Mouse (Mus musculus) neural tube, embryonic 13.5 days (tissue): ENCODE data around the gene Col6a1. TPM values are rescaled to one million over a fixed set of nuclear protein-coding genes. Genes with fewer than 3 reads are reported as not detected.
A peak's percentile ranks its signal among the peaks of the same experiment; 100 is the strongest.

Experiments used
- ATAC-seq: fragments of 200-750 bp; cut with Nextera tagmentation; 2 replicates; pipeline ENCODE4 v1.8.0; 2017; ENCODE audit warnings: low read depth, mild to moderate bottlenecking, moderate TSS enrichment, moderate library complexity
- H3K27ac ChIP-seq: fragments of 300-500 bp; sonication (generic); replicated peaks from 2 replicates; pipeline ENCODE4 v1.5.1; 2015; ENCODE audit warnings: moderate library complexity, mild to moderate bottlenecking, inconsistent platforms
- H3K27me3 ChIP-seq: fragments of 300-500 bp; sonication (generic); 2 replicates; pipeline ENCODE4 v1.6.1; 2015; ENCODE audit warnings: mild to moderate bottlenecking, inconsistent platforms
- H3K36me3 ChIP-seq: fragments of 300-500 bp; sonication (generic); 2 replicates; pipeline ENCODE4 v1.6.1; 2015; ENCODE audit warnings: mild to moderate bottlenecking, inconsistent platforms
- H3K4me1 ChIP-seq: fragments of 300-500 bp; sonication (generic); replicated peaks from 2 replicates; pipeline ENCODE4 v1.6.1; 2015; ENCODE audit warnings: inconsistent platforms
- H3K4me2 ChIP-seq: fragments of 300-500 bp; sonication (generic); 2 replicates; pipeline ENCODE4 v1.6.1; 2015; ENCODE audit warnings: inconsistent platforms, mild to moderate bottlenecking, moderate library complexity
- H3K4me3 ChIP-seq: fragments of 300-500 bp; sonication (generic); 2 replicates; pipeline ENCODE4 v1.5.1; 2015; ENCODE audit warnings: mild to moderate bottlenecking, inconsistent platforms
- H3K9ac ChIP-seq: fragments of 300-500 bp; sonication (generic); 2 replicates; pipeline ENCODE4 v1.6.1; 2015; ENCODE audit warnings: moderate library complexity, mild to moderate bottlenecking, inconsistent platforms
- H3K9me3 ChIP-seq: fragments of 300-500 bp; sonication (generic); 2 replicates; pipeline ENCODE4 v1.6.1; 2016; ENCODE audit warnings: inconsistent platforms
- WGBS: fragments of 180-500 bp; shearing (Covaris S2); methylation state at CpG from one replicate; pipeline ENCODE4 v1.1.7; 2015; 5-methylcytosine and 5-hydroxymethylcytosine counted together
- polyA plus RNA-seq: library from polyadenylated mRNA; unstranded; fragments of >200 nt; fragmentation: Nextera tagmentation; extraction: Ambion mirVana; gene quantifications from 2 replicates; pipeline ENCODE4 v1.2.1, GENCODE M21; 2015

The Col6a1 gene
- polyA plus RNA-seq, 1 experiment from 2014 or later, result 28.1 TPM

DNA sequence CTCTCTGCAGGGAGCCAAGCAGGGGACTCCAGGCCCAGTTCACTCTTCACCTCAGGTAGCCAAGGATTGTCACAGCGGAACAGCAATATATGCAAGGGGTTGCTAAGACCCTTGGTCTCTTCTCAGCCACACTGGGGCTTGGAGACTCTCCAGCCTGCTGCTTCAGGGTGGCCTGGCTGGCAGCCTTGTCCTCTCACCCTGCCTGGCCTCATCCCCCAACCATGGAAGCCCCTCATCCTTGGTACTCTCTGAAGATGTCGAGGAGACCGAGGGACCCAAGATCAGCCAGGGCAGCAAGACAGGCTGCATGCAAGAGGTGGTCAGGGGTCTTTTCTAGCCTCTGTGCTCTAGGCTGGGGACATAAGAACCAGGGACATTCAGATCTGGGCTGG is 7.7 kb upstream of the Col6a1 start:
- no peak for ATAC-seq
- Histone ChIP-seq H3K9ac (0 out of 2 replicates have a peak overlapping the region, but pooled peaks have one; percentile 10), H3K36me3 (no peaks in the 10 kb centered on the region), H3K4me2 (peak overlapping the region; percentile 27), H3K9me3 (no peaks in the 10 kb centered on the region), H3K4me3 (no peak overlapping the region), H3K4me1 (peaks cover 35% of the 10 kb centered on the region), H3K27ac (peak overlapping the region; percentile 74), H3K27me3 (no peaks in the 10 kb centered on the region)
- WGBS, result 54% methylated on average over 3 of the region's 3 CpGs

DNA sequence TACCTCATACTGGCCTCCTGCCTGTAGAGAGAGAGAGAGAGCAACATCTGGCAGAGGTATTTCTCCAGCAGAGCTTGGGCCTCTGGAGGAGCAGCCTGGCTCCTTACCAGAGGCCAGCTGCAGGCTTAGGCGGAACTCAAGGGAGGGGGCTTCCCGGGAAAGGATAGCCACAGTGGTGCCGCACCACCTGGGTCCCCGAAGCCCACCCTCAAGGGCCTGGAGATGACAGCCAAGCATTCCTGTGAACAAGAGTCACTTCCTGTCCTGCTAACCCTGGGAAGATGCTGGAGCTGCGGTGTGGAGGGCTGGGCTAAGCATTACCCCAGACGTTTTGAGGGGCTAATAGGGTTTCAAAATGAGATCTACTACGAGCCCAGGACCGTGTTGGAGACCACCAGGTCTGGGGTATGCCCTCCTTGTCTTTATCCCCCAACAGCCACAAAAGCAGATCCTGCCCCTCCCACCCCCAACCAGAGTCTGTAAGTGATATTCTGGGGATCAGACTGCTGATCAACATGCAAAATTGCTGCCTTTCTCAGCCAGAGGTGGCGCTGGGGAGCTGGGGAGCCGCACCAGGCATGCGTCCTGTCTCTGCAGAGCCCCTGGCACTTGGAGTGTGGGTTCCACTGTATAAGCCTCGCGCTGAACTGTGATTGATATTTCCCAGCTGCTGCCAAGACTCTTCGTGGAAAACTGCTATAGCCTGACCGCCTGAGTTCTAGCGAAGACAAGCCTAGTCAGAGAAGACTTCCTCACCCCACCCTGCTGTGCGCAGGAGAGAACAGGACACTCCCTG is 7.1 kb upstream of the Col6a1 start:
- Histone ChIP-seq H3K4me1 (peaks cover 39% of the 10 kb centered on the region), H3K9ac (0 out of 2 replicates have a peak overlapping the region, but pooled peaks have one; percentile 10), H3K27me3 (no peaks in the 10 kb centered on the region), H3K9me3 (no peaks in the 10 kb centered on the region), H3K36me3 (no peaks in the 10 kb centered on the region), H3K4me2 (peak overlapping the region; percentile 27), H3K4me3 (no peak overlapping the region), H3K27ac (peak overlapping the region; percentile 74)
- whole genome bisulfite sequencing, result 19% methylated on average over 17 of the region's 17 CpGs
- ATAC-seq, result peak; percentile 70

DNA sequence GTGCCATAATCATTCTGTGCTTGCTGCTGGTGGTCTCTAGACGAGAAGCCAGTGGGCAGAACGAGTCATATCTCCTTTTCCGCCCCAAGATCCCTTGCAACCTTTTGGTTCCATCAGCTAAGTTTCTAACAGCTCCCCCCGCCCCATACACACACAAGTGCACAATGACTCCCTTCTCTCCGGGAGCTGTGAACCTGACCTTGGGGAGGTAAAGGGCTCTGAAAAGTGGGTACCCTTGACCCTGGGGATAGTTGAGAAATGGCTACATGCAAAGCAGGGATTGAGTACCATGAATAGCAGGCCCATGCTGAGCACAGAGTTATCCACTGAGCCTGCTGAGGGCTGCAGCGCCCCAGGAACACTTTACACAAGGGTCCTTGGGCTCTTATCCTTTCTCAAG is 6.4 kb upstream of the Col6a1 start:
- Histone ChIP-seq H3K9me3 (no peaks in the 10 kb centered on the region), H3K36me3 (no peaks in the 10 kb centered on the region), H3K4me3 (no peak overlapping the region), H3K4me2 (no peak overlapping the region), H3K9ac (no peak overlapping the region), H3K4me1 (peaks cover 39% of the 10 kb centered on the region), H3K27ac (peak overlapping the region; percentile 74), H3K27me3 (no peaks in the 10 kb centered on the region)
- ATAC-seq, result no peak
- 76% methylated on average over 6 of the region's 6 CpGs for WGBS

DNA sequence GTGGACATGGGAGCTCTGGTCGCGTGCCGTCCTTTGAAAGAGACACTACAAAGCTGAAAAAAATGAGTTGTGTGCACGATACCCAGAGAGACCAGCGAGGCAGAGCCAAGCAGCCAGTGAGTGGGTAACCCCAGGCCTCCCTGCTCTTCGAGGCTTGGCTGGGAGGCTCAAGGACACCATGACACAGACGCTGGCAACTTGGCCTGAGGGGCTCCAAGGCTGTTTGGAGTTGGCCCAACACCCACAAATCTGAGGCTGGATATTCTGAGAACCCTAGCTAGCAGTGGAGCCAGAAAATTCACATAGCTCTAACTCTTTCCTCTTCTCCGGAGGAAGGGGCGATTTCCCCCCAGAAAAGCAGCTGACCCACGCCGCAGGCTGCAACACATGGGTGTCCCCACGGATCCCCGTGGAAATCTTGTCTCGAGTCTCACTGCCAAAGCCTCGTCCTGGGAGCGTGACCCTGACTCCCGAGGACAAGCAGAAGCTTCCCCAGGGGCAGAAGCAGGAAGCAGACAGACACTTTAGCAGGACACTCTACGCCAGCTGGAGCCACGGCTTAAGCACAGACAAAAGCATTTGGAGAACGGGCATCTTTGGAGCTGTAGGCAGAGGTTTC is 5.8 kb upstream of the Col6a1 start:
- H3K4me1 ChIP-seq, result peaks cover 39% of the 10 kb centered on the region
- no peak overlapping the region for H3K4me3 ChIP-seq
- ATAC-seq, result no peak
- H3K9ac ChIP-seq, result no peak overlapping the region
- H3K4me2 ChIP-seq, result no peak overlapping the region
- H3K36me3 ChIP-seq, result no peaks in the 10 kb centered on the region
- no peaks in the 10 kb centered on the region for H3K27me3 ChIP-seq
- H3K9me3 ChIP-seq, result no peaks in the 10 kb centered on the region
- peak overlapping the region; percentile 74 for H3K27ac ChIP-seq
- WGBS, result 68% methylated on average over 20 of the region's 20 CpGs

DNA sequence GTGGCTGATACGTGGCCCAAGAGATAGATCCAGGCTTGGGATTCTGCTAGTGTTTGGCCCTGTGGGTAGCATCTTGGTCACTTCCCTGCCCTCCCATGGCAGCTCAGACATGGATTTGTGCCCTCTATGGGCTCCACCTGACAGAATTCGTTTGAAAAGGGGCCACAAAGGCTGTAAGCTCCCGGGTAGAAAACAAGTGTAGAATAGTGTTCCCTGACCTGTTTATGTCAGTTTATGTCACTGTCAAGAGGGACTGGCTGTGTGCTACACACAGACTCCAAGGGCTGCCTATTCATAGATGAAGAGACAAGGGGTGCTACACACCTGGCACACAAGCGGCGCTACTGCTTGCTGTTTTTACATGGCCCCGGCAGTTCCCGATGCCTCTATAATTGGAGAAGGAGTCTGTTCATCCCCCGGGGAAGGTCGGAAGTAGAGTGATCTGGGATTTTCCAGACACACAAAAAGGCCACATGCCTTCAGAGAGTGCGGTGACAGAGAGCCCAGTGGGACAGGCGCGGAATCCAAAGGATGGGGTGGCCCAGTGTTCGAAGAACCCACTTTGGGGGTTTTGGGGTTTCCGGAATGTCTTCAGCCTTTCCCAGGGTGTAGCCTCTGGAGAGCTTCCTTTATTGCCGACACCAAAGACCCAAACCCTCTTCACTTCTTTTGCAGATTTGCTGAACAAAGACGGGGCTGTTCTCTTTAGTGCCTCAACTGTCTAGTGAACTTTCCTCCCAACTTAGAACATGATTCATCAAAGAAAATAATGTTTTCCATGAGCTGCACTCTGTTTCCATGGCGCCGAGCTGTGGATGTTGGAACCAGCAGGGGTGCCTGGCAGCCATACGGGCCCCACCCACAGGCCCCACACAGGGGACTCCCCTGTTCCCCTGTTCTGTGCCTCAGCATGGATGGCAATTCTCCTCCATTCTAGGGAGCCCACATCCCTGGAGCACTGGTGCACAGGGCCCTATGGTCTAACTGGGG is 4.0 kb upstream of the Col6a1 start:
- Histone ChIP-seq H3K36me3 (no peaks in the 10 kb centered on the region), H3K4me3 (no peak overlapping the region), H3K27ac (no peak overlapping the region), H3K4me2 (no peak overlapping the region), H3K9ac (no peak overlapping the region), H3K4me1 (peaks cover 39% of the 10 kb centered on the region), H3K27me3 (no peaks in the 10 kb centered on the region), H3K9me3 (no peaks in the 10 kb centered on the region)
- ATAC-seq, result no peak
- WGBS, result 76% methylated on average over 19 of the region's 19 CpGs

DNA sequence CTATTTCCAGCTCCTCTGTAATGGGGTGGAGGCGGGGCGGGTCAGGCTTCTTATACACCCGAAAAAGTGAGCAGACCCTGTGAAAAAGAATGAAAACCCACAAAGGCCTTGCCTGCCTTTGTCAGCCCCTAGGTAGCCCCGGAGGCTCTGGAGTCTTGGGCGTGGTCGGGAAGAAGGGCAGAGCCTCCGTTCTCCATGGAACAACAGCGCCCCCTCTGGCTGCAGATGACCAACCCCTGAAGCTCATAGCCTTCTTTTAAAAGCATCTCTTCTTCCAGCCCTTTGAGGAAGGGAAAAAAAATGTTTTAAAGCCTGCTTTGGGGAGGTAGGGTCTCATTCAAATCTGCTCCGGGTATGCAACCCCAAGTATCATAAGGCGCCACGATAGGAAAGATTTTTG is 2.4 kb upstream of the Col6a1 start:
- 17% methylated on average over 11 of the region's 11 CpGs for WGBS
- ATAC-seq, result no peak
- H3K9me3 ChIP-seq, result no peaks in the 10 kb centered on the region
- 0 out of 2 replicates have a peak overlapping the region, but pooled peaks have one; percentile 15 for H3K4me2 ChIP-seq
- H3K27me3 ChIP-seq, result no peaks in the 10 kb centered on the region
- no peaks in the 10 kb centered on the region for H3K36me3 ChIP-seq
- no peak overlapping the region for H3K4me3 ChIP-seq
- no peak overlapping the region for H3K27ac ChIP-seq
- H3K4me1 ChIP-seq, result peaks cover 34% of the 10 kb centered on the region
- no peak overlapping the region for H3K9ac ChIP-seq

DNA sequence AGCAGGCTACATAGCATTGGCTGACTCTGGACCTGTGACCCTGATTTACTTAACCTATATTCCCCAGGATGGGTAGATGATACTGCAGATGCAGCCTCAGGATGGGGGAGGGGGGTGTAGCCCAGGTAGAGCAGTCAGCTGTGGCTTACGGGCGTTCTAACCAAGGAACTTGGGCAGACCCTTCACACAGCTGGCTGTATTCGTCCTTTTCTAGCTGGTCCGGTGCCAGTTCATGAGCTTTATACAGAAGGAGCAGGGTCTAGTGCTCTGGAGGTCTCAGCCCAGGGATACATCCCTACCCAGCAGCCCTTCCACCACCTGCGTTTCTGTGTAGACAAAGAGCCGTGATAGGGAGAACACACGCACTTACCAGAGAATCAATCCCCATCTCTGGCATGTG is 1.3 kb upstream of the Col6a1 start:
- Histone ChIP-seq H3K27me3 (no peaks in the 10 kb centered on the region), H3K9me3 (no peaks in the 10 kb centered on the region), H3K4me2 (no peak overlapping the region), H3K9ac (no peak overlapping the region), H3K4me1 (peaks cover 24% of the 10 kb centered on the region), H3K36me3 (no peaks in the 10 kb centered on the region), H3K4me3 (no peak overlapping the region), H3K27ac (no peak overlapping the region)
- ATAC-seq, result no peak
- 89% methylated on average over 7 of the region's 7 CpGs for WGBS

DNA sequence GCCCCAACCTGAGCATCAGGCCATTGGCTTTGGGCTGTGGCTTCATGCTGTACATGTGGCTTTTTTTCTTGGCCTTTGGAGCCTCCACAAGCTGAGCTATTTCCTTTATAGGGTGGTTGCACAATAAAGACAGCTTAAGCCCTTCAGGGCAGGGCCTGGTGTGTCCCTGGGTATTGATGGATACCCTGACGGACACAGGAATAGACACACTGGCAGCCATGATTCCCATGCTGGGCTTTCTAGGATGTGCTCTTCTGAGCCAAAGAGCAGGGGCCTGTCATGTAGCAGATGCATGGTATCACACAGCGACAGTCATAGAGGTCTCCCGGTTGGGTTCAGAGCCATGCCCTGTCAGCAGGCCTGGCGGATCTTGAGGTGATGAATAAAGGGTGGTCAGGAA is 898 bp upstream of the Col6a1 start:
- Histone ChIP-seq H3K27ac (no peak overlapping the region), H3K27me3 (no peaks in the 10 kb centered on the region), H3K4me3 (no peak overlapping the region), H3K4me2 (no peak overlapping the region), H3K9me3 (no peaks in the 10 kb centered on the region), H3K9ac (no peak overlapping the region), H3K4me1 (peaks cover 19% of the 10 kb centered on the region), H3K36me3 (no peaks in the 10 kb centered on the region)
- ATAC-seq, result no peak
- WGBS, result 96% methylated on average over 4 of the region's 4 CpGs

DNA sequence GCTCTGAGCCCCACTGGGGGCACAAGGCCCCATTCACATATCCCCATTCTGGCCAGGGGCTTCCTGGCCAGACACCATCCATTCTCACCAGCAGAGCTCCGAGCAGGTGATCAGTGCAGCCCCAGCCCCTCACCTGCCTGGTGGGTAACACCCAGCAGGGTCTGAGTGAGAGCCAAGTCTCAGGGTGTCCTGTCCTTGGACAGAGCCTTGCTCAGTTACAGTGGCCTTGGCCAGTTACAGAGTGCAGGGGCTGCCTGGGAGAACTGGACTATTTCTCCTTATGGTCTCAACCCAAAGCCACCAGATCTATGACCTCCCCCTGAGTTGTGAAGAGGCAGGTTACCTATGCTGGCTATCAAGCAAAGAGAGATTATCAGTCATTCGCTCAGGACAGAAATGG is 871 bp downstream of the Col6a1 start:
- H3K27ac ChIP-seq, result no peak overlapping the region
- H3K4me1 ChIP-seq, result peaks cover 4% of the 10 kb centered on the region; the same call in 1 of the 2 replicates
- H3K4me2 ChIP-seq, result peak overlapping the region; percentile 30
- WGBS, result 97% methylated on average over 2 of the region's 2 CpGs
- ATAC-seq, result no peak
- H3K9me3 ChIP-seq, result no peaks in the 10 kb centered on the region
- H3K9ac ChIP-seq, result no peak overlapping the region
- H3K27me3 ChIP-seq, result no peaks in the 10 kb centered on the region
- peak overlapping the region; percentile 22; the same call in 1 of the 2 replicates for H3K4me3 ChIP-seq
- H3K36me3 ChIP-seq, result no peaks in the 10 kb centered on the region

DNA sequence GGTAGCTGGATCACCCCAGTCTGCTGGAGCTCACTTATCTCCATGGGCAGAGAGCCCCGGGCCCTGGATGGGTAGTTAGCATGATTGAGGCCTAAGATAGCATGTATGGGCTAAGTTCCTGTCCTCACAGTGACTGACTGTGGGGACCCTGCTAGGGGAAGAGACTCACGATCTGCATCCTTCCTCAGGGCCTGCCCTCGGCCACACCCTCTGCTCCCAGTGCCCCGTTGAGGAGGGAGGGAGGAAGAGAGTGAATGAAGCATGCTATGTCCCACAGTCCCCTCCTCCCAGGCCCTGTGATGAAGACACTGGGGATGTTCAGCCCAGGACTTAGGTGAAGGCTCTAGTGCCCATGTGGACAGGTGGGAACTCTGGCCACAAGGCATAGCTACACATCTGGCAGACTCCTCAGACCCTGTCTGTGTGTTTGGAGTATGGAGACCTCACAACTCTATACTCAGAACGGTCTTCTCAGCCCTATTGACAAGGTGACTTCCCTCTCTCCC is 1.7 kb downstream of the Col6a1 start:
- Histone ChIP-seq H3K4me1 (peaks cover 4% of the 10 kb centered on the region; the same call in 1 of the 2 replicates), H3K27ac (no peak overlapping the region), H3K36me3 (no peaks in the 10 kb centered on the region), H3K4me2 (peak overlapping the region; percentile 30), H3K9ac (no peak overlapping the region), H3K27me3 (no peaks in the 10 kb centered on the region), H3K9me3 (no peaks in the 10 kb centered on the region), H3K4me3 (no peak overlapping the region)
- ATAC-seq, result no peak
- 59% methylated on average over 5 of the region's 5 CpGs for WGBS

DNA sequence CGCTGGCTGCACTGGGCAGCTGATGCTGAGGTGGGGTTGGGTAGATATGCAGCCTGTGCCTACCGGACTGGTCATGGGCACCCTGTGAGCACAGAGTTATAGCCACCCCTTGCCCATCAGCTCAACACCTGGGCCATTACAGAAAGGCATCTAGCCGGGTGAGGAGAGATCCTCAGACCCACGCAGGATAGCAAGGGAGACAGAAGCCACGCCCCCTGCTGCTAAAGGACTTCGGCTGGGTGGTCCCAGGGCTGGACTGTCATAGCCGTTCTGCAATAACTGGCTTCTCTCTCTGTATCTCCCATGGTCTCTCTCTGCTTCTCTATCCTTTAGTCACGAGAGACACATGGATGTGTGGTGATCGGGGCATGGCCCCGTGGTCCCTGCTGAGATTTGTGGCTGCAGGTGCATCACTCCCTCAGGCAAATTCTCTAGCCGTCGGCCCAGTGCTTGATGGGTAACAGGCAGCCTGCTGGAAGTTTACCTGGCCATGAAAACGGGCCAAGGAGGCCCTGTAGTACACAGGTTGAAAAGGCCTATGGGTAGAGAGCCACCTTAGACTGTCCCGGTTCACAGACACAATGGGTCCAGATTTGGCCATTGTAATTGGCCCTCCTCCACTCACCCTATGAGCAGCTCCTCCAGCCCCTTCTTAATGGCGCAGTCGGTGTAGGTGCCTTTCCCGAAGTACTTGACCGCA is 3.1 kb downstream of the Col6a1 start:
- ATAC-seq, result no peak
- Histone ChIP-seq H3K9ac (no peak overlapping the region), H3K36me3 (no peaks in the 10 kb centered on the region), H3K27me3 (no peaks in the 10 kb centered on the region), H3K27ac (no peak overlapping the region), H3K9me3 (no peaks in the 10 kb centered on the region), H3K4me2 (no peak overlapping the region), H3K4me3 (no peak overlapping the region), H3K4me1 (no peaks in the 10 kb centered on the region)
- WGBS, result 89% methylated on average over 18 of the region's 18 CpGs
